Mouse (Mus musculus) heart, adult 2 months (tissue): ENCODE measurements around the gene Abcf2. TPM values are rescaled to one million over a fixed set of nuclear protein-coding genes. Genes with fewer than 3 reads are reported as not detected.
"Not testable (repeated sequence)": the region's sequence is repeated elsewhere in the genome, so short reads cannot be mapped to it uniquely, and the experiment has no call there.

Experiments
- DNase-seq, 2 experiments: peaks; one replicate each; pipeline ENCODE4 v3.0.0; 2021
- H3K27ac ChIP-seq: fragments of 200-600 bp; 2 replicates; pipeline ENCODE4 v1.8.1; 2022
- H3K27me3 ChIP-seq: fragments of 200-500 bp; 2 replicates; pipeline ENCODE4 v1.6.1; 2012; ENCODE audit warnings: mild to moderate bottlenecking, low read length, inconsistent platforms, mixed read lengths; ENCODE audit not compliant: control insufficient read depth, insufficient read depth
- H3K36me3 ChIP-seq: fragments of 200-500 bp; 2 replicates; pipeline ENCODE4 v1.6.1; 2012; ENCODE audit warnings: low read length, inconsistent platforms; ENCODE audit not compliant: control insufficient read depth, insufficient read depth
- H3K4me1 ChIP-seq: fragments of 200-500 bp; 2 replicates; pipeline ENCODE4 v1.6.1; 2011; ENCODE audit warnings: low read length; ENCODE audit not compliant: control insufficient read depth, insufficient read depth
- H3K4me3 ChIP-seq: fragments of 200-600 bp; 2 replicates; pipeline ENCODE4 v1.8.1; 2022
- H3K79me2 ChIP-seq: fragments of 200-500 bp; replicated peaks from 2 replicates; pipeline ENCODE4 v1.6.1; 2012; ENCODE audit warnings: mild to moderate bottlenecking, inconsistent platforms, low read length, moderate library complexity, mixed read lengths; ENCODE audit not compliant: control insufficient read depth, insufficient read depth
- H3K9ac ChIP-seq: fragments of 200-500 bp; 2 replicates; pipeline ENCODE4 v1.6.1; 2012; ENCODE audit warnings: low read depth, mild to moderate bottlenecking, control low read depth, inconsistent platforms, low read length, mixed read lengths
- CTCF ChIP-seq: fragments of 200-600 bp; IDR thresholded peaks from 2 replicates; pipeline ENCODE4 v1.8.1; 2022; ENCODE audit warnings: antibody characterized with exemption, mild to moderate bottlenecking, moderate library complexity
- EP300 ChIP-seq: fragments of 200-500 bp; IDR thresholded peaks from 2 replicates; pipeline ENCODE4 v1.6.1; 2011; ENCODE audit warnings: low read depth, low read length, control low read depth; ENCODE audit not compliant: insufficient read depth
- POLR2A ChIP-seq: fragments of 200-500 bp; IDR thresholded peaks from 2 replicates; pipeline ENCODE4 v1.6.1; 2011; ENCODE audit warnings: mild to moderate bottlenecking, low read depth, low read length, control low read depth; ENCODE audit not compliant: insufficient read depth
- WGBS: fragments of 180-500 bp; shearing (Covaris S2); methylation state at CpG from one replicate; pipeline ENCODE4 v1.1.7; 2018; 5-methylcytosine and 5-hydroxymethylcytosine counted together
- intact Hi-C: fragments of 180-260 bp; cut with DNase I; formaldehyde crosslinking; loops from one replicate; pipeline ENCODE4 v1.15.1; 2025
- polyA plus RNA-seq: library from polyadenylated mRNA; depleted of rRNA; stranded (reverse); fragments of >200 nt; gene quantifications from 2 replicates; pipeline ENCODE4 v1.2.3, GENCODE M21; 2012
- total RNA-seq, 2 experiments: library from RNA; stranded (reverse); gene quantifications; 2 replicates each; pipeline ENCODE4 v1.2.3; 2021

Abcf2 gene
- total and polyA plus RNA-seq, 3 experiments, result 43.3 to 55.8 (median 52.5) TPM

- no peak for TF ChIP-seq POLR2A
- no peak for TF ChIP-seq EP300
- no peak for TF ChIP-seq CTCF
- intact Hi-C loops, result loop anchor here (1.0 kb wide), 1 partner anchor 9 kb away; the partner anchor contains the start of gene Abcf2
- peak overlapping the region; percentile 66 for H3K4me3 ChIP-seq
- H3K27ac ChIP-seq, result peak overlapping the region; percentile 75
- H3K79me2 ChIP-seq, result no peaks in the 10 kb centered on the region
- H3K4me1 ChIP-seq, result peaks cover 3% of the 10 kb centered on the region
- WGBS, result 9% methylated on average over 8 of the region's 8 CpGs
- no peaks in the 10 kb centered on the region for H3K27me3 ChIP-seq
- peak overlapping the region; percentile 84 for H3K9ac ChIP-seq
- DNase-seq, result no peak
- no peaks in the 10 kb centered on the region for H3K36me3 ChIP-seq
Measured at GRCm38 (mm10) chr5:24586106-24586505, 8.8 kb upstream of the Abcf2 start.

- intact Hi-C loops, result loop anchor here (5.0 kb wide), 2 partner anchors 36 to 156 kb away; partner anchors contain the start of genes Asb10, Cdk5 and Slc4a2
- no peak for TF ChIP-seq POLR2A
- 0 out of 2 replicates have a peak, but pooled peaks have one; percentile 9 for TF ChIP-seq CTCF
- no peak for TF ChIP-seq EP300
- 35% methylated on average over 6 of the region's 6 CpGs for WGBS
- no peaks in the 10 kb centered on the region for H3K27me3 ChIP-seq
- DNase-seq, result no peak
- peak overlapping the region; percentile 73; the same call in 1 of the 2 replicates for H3K9ac ChIP-seq
- peak overlapping the region; percentile 60 for H3K4me3 ChIP-seq
- H3K36me3 ChIP-seq, result no peaks in the 10 kb centered on the region
- peak overlapping the region; percentile 88 for H3K27ac ChIP-seq
- H3K4me1 ChIP-seq, result peaks cover 4% of the 10 kb centered on the region
- H3K79me2 ChIP-seq, result 0 out of 2 replicates have a peak, but pooled peaks cover 2% of the 10 kb centered on the region
Measured at GRCm38 (mm10) chr5:24578109-24578963, 1.1 kb upstream of the Abcf2 start.

GRCm38 (mm10) chr5:24576801-24577182 is 475 bp downstream of the Abcf2 start:
- H3K27me3 ChIP-seq, result no peaks in the 10 kb centered on the region
- H3K4me3 ChIP-seq, result peak overlapping the region; percentile 86
- H3K36me3 ChIP-seq, result no peaks in the 10 kb centered on the region
- TF ChIP-seq POLR2A (no peak), EP300 (no peak), CTCF (no peak)
- 0 out of 2 replicates have a peak, but pooled peaks cover 2% of the 10 kb centered on the region for H3K79me2 ChIP-seq
- H3K4me1 ChIP-seq, result peaks cover 4% of the 10 kb centered on the region
- H3K27ac ChIP-seq, result peak overlapping the region; percentile 83
- no peak for DNase-seq
- intact Hi-C loops, result loop anchor here (1.0 to 5.0 kb wide), 4 partner anchors 10 to 154 kb away; partner anchors contain the start of genes Asb10, Cdk5, Chpf2 and Slc4a2
- WGBS, result 1% methylated on average over 32 of the region's 32 CpGs
- peak overlapping the region; percentile 47 for H3K9ac ChIP-seq

- H3K27ac ChIP-seq, result no peak overlapping the region
- no peaks in the 10 kb centered on the region for H3K36me3 ChIP-seq
- H3K4me1 ChIP-seq, result peaks cover 4% of the 10 kb centered on the region
- H3K27me3 ChIP-seq, result no peaks in the 10 kb centered on the region
- DNase-seq, result no peak
- 78% methylated on average over 1 of the region's 1 CpGs for WGBS
- 0 out of 2 replicates have a peak, but pooled peaks cover 2% of the 10 kb centered on the region for H3K79me2 ChIP-seq
- no peak overlapping the region for H3K4me3 ChIP-seq
- TF ChIP-seq CTCF (no peak), POLR2A (no peak), EP300 (no peak)
- intact Hi-C loops, result loop anchor here (2.0 to 5.0 kb wide), 3 partner anchors 27 to 154 kb away; partner anchors contain the start of genes Asb10, Cdk5 and Slc4a2
- no peak overlapping the region for H3K9ac ChIP-seq
Measured at GRCm38 (mm10) chr5:24575948-24576347, 1.3 kb downstream of the Abcf2 start.

GRCm38 (mm10) chr5:24556709-24557108 is 20.6 kb downstream of the Abcf2 start, which contains the start of gene 4931409K22Rik:
Gene 4931409K22Rik, minus strand, starts transcription at chr5:24556809.
- Histone ChIP-seq H3K27me3 (no peaks in the 10 kb centered on the region), H3K4me3 (no peak within 1 kb of the TSS), H3K36me3 (no peaks in the 10 kb centered on the region), H3K9ac (no peak within 1 kb of the TSS), H3K27ac (no peak within 1 kb of the TSS), H3K4me1 (no peaks in the 10 kb centered on the region), H3K79me2 (no peaks in the 10 kb centered on the region)
- no peak for DNase-seq
- intact Hi-C loops, result no loop called here
- TF ChIP-seq POLR2A (no peak), CTCF (no peak), EP300 (no peak)
- WGBS, result 68% methylated on average over 2 of the region's 2 CpGs

- H3K36me3 ChIP-seq, intact Hi-C loops, H3K9ac ChIP-seq, H3K27me3 ChIP-seq, DNase-seq, H3K79me2 ChIP-seq, H3K4me3 ChIP-seq, H3K4me1 ChIP-seq, H3K27ac ChIP-seq: not testable (repeated sequence)
- WGBS, result 94% methylated on average over 7 of the region's 7 CpGs
Measured at GRCm38 (mm10) chr5:24555335-24555734, 21.9 kb downstream of the Abcf2 start.
